Mouse (Mus musculus) megakaryocyte-erythroid progenitor cell, adult 5 weeks (primary cell): ENCODE data around the gene Reg3d. TPM values are rescaled to one million over a fixed set of nuclear protein-coding genes. Genes with fewer than 3 reads are reported as not detected.

Experiments used
- polyA plus RNA-seq: library from polyadenylated mRNA; stranded (reverse); fragments of >175 nt; gene quantifications from 2 replicates; pipeline ENCODE4 v1.2.3, GENCODE M21; 2012

The Reg3d gene
- not detected in 2 replicates for polyA plus RNA-seq

DNA sequence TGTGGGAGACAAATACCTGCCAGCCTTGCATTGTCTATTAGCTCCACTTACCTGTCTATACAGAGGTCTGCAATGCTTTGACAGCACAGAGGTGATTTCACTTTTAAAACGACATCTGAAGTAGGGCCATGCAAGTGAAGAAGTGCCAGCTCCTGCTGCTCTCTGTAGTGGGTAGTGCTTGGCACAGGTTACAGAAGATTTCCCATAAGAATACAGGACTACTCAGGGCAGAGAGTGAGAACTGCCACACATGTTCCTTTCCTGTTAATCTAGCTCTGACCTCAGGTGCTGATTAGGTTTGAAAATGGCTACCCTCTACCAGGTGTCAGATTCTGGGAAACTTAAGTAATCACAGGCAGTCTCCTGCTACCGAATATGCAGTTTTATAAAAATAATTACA is at the start of gene Reg3d:
Gene Reg3d (minus strand): TSS at position 101 of the 400 bp plus-strand sequence.

GRCm38 (mm10) chr6:78422411-78422810 is 43.7 kb upstream of the Reg3d start, which contains the start of gene Reg1:
Gene Reg1 (plus strand): TSS chr6:78422711.

GRCm38 (mm10) chr6:78395323-78395722 is 16.7 kb upstream of the Reg3d start, which contains the start of gene Reg2:
Gene Reg2 (plus strand): TSS chr6:78395623.

DNA sequence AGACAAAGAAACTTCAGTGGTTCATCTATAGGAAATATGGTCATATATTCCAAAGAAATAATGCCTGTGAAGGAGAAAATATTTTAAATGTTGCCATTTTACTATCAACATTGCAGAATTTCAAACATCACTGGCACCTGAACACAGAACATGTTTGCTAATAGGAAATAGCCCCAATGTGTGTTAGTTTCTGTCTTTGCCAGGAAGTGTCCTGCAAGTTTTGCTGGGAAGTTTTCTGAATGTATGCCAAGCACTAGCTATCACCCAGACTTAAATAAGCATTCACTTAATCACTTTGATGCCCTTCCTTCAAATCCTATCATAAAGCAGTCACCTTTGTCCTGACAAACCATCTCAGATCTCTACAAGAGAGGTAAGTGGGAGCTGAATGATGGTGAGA is 1.7 kb upstream of the Reg3d start, which contains the start of gene Reg3a:
Gene Reg3a (plus strand): TSS at position 301 of the 400 bp plus-strand sequence.

DNA sequence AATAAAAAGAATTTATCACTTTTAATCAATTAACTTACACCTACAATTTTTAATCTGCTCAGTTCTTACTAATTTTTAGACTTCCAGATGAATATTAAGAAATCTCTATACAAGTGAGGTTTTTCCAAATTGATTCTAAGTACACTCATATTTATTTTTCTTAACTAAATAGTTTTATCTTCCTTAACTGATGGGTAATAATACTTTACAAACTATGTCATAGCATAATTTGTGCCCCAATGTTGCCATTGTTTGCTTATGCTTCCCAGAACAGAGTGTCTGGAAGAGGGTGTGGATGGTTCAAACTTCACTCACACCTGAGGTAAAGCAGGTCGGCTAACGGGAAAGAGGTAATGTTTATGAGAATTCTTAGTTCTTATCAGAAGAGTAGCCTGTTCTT is 8.3 kb downstream of the Reg3d start, which contains the start of gene Reg3b:
Gene Reg3b (plus strand): TSS at position 301 of the 400 bp plus-strand sequence.

Other genes with a start within 250 kb of the Reg3d start
- gene Reg3b, start 8.2 kb downstream of the Reg3d start, polyA plus RNA-seq: not detected in 2 replicates
- gene Reg3a, start 1.8 kb upstream of the Reg3d start, polyA plus RNA-seq: not detected in 2 replicates
- not detected in 2 replicates for gene Reg2, start 16.8 kb upstream of the Reg3d start, polyA plus RNA-seq
- gene Reg1, start 43.8 kb upstream of the Reg3d start, polyA plus RNA-seq: not detected in 2 replicates
- gene Reg3g, start 90.0 kb upstream of the Reg3d start, polyA plus RNA-seq: not detected in 2 replicates